Mouse (Mus musculus): ENCODE measurements around the gene Tas2r119.

Gene Tas2r119

DNA sequence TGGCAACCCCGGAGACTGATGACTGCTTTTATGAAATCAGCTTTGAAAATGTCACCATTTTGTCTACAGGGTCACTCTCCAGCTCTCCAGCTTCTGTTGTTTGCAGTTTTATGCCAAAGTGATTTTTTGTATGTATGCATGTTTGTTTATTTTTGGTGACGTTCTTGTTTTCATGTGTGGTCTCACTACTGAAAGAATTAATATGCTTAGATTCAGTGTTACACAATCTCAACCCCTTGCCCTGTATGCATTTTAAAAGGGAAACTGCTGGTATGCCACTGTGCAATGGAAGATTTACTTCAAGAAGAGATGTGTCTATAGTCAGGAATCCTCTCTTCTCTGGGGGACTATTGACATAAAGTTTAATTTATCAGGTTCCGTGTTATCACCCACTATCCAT lies 48.3 kb downstream of the Tas2r119 start:
- no peak for DNase-seq (ENCODE audit: low spot score in 2 of 2)

DNA sequence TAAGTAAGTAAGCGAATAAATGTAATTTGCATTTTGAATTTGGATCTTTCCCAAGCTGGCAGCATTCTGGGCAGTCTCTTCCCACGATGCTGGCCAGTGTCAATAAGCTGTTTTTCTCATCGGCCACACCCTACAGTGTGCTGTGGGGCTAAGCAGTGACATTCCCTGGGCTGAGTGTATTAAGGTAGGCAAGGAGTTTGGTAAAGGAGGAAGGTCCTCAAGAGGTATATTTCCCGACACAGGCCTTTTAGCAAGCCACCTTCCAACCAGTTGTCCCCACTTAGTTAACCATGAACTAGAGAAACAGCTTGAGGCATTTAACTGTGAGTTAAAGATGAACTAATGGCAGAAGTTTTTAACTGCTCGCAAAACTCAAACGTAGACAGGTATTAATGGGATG lies 49.3 kb downstream of the Tas2r119 start:
- no peak for DNase-seq (ENCODE audit: low spot score in 2 of 2)

DNA sequence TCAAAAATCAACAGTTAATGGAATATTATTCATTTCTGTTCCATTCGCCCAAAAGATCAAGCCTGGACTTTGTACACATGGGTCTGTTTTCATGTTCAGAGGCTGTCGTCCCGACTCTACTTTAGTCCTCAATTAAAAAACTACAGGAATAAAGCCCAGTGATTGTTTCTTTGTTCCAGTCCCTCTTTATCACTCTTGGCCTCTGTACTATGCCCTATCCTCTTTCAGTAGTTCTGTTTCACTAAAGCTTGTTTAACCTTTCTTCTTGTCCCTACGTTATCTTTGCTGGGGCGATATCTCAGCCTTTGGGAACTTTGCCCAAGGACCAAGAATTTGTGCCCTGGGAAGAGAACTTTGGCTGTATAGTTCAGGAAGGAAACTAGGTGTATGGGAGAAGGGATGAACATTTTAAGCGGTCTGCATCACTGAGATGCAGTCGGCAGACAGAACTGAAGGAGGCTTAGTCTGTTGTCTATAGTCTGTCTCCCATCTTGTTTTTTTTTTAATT lies 49.9 kb downstream of the Tas2r119 start:
- DNase-seq (ENCODE audit: low spot score in 2 of 2), result no peak
